ENCODE assay signal across 8 mouse cellular contexts in the genomic region with DNA sequence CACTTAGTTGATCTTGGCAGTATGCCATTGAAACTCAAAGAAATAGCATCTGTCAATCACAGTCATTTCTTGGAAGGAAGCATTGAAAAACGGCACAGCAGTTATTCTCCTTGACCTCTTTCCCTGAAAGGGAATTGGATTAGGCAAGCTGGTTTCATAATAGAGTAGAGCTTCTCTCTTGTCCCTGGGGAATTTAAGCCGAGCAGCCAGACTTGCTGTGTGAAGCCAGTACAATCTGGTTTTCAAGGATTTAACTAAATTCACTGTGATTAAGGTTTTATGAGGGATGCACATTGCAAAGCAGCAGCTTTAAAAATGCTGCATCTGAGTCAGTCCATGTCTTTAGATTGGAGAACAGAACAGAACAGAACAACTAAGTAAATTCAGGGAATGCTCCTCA. TPM values are rescaled to one million over a fixed set of nuclear protein-coding genes. Genes with fewer than 3 reads are reported as not detected.
DNase-seq lines count a peak whose midpoint lies in the region; ATAC-seq and TF ChIP-seq lines count a peak whose summit lies in the region.

No protein-coding gene starts in this region.

- TF ChIP-seq CTCF in thymus, adult 2 months (IDR thresholded peaks at IDR 0.05; ENCODE audit: borderline replicate concordance, control insufficient read depth, extremely low read depth, insufficient read depth, low read length, poor library complexity): no peak

- TF ChIP-seq POLR2A in thymus, adult 2 months (IDR thresholded peaks at IDR 0.05; ENCODE audit: control insufficient read depth, extremely low read depth, insufficient read depth, low read length, poor library complexity): no peak

- 2% methylated on average over 2 of the region's 2 CpGs for WGBS in forebrain, embryonic 14.5 days
- WGBS in liver, embryonic 12.5 days (ENCODE audit: insufficient replicate concordance): 57% methylated on average over 2 of the region's 2 CpGs
- WGBS in thymus, adult 2 months: 55% methylated on average over 2 of the region's 2 CpGs

- H3K36me3 ChIP-seq in forebrain, embryonic 14.5 days (ENCODE audit: control insufficient read depth, insufficient read depth, low read length): no peaks in the 10 kb centered on the region
- no peaks in the 10 kb centered on the region for H3K36me3 ChIP-seq in liver, embryonic 12.5 days
- no peaks in the 10 kb centered on the region for H3K36me3 ChIP-seq in thymus, adult 2 months (ENCODE audit: control insufficient read depth, insufficient read depth, low read length)

- intact Hi-C loops in heart, postnatal 25 days (cut with DNase I): loop anchor here (5.0 kb wide), 1 partner anchor 57 kb away; no protein-coding TSS in a partner anchor
- intact Hi-C loops in left cerebral cortex, postnatal 25 days (cut with DNase I): loop anchor here (2.0 kb wide), 1 partner anchor 46 kb away; a partner anchor contains a TSS

- no peak overlapping the region for H3K4me2 ChIP-seq in forebrain, embryonic 14.5 days (ENCODE audit: low read length)
- H3K4me2 ChIP-seq in liver, embryonic 12.5 days: no peak overlapping the region

- H3K4me1 ChIP-seq in forebrain, embryonic 14.5 days (ENCODE audit: control insufficient read depth, insufficient read depth, low read length): peaks cover 16% of the 10 kb centered on the region
- H3K4me1 ChIP-seq in liver, embryonic 12.5 days: no peaks in the 10 kb centered on the region
- no peaks in the 10 kb centered on the region for H3K4me1 ChIP-seq in thymus, adult 2 months (replicated peaks; ENCODE audit: control insufficient read depth, insufficient read depth, low read length)

- H3K9me3 ChIP-seq in forebrain, embryonic 14.5 days (replicated peaks; ENCODE audit: control insufficient read depth, low read length): no peaks in the 10 kb centered on the region
- H3K9me3 ChIP-seq in liver, embryonic 12.5 days (replicated peaks): no peaks in the 10 kb centered on the region

- peak; percentile 19 to 36 for DNase-seq in heart, adult 9 months (ENCODE audit: low spot score in 2 of 2)
- no peak for DNase-seq in heart, postnatal 25 days (ENCODE audit: low spot score)
- DNase-seq in brain, adult 2 months (ENCODE audit: low read depth, low spot score): peak; percentile 83
- DNase-seq in forebrain, embryonic 14.5 days (ENCODE audit: low spot score): peak; percentile 84
- peak; percentile 36 to 83 for DNase-seq in left cerebral cortex, postnatal 25 days (ENCODE audit: low spot score in 2 of 2)
- DNase-seq in thymus, adult 2 months: no peak

- H3K27ac ChIP-seq in forebrain, embryonic 14.5 days (ENCODE audit: low read depth, low read length): peak overlapping the region; percentile 66; the same call in 1 of the 2 replicates
- H3K27ac ChIP-seq in liver, embryonic 12.5 days: no peak overlapping the region
- no peak overlapping the region for H3K27ac ChIP-seq in thymus, adult 2 months (ENCODE audit: control insufficient read depth, insufficient read depth, low read length)

- no peaks in the 10 kb centered on the region for H3K27me3 ChIP-seq in forebrain, embryonic 14.5 days (replicated peaks; ENCODE audit: control insufficient read depth, insufficient read depth, low read length)
- H3K27me3 ChIP-seq in liver, embryonic 12.5 days (replicated peaks): no peaks in the 10 kb centered on the region
- no peaks in the 10 kb centered on the region for H3K27me3 ChIP-seq in thymus, adult 2 months (ENCODE audit: control insufficient read depth, insufficient read depth, low read length)

- ATAC-seq in forebrain, embryonic 14.5 days: peak; percentile 77; the same call in 1 of the 2 replicates
- no peak for ATAC-seq in inflammation-experienced regulatory T-cells, adult 6 months
- no peak for ATAC-seq in liver, embryonic 12.5 days

- 0 out of 2 replicates have a peak overlapping the region, but pooled peaks have one; percentile 5 for H3K9ac ChIP-seq in forebrain, embryonic 14.5 days (ENCODE audit: low read length)
- no peak overlapping the region for H3K9ac ChIP-seq in liver, embryonic 12.5 days

- H3K4me3 ChIP-seq in forebrain, embryonic 14.5 days (ENCODE audit: low read depth, low read length): no peak overlapping the region
- H3K4me3 ChIP-seq in liver, embryonic 12.5 days: no peak overlapping the region
- H3K4me3 ChIP-seq in thymus, adult 2 months (ENCODE audit: control insufficient read depth, insufficient read depth, low read length): no peak overlapping the region

RNA-seq across cellular contexts. Expression of a gene that starts 46.8 kb away (rescaled TPM):
- total RNA-seq in heart, postnatal 25 days (2021): 10 to 100 TPM; 15.0 to 16.9 TPM
- 8.6 and 11.5 TPM in 2 replicates for polyA plus RNA-seq in forebrain, embryonic 14.5 days (2014; fragmentation: Nextera tagmentation; extraction: Ambion mirVana)
- 100 to 1,000 TPM; 114 to 137 TPM for total RNA-seq in left cerebral cortex, postnatal 25 days (2021)
- 10 to 100 TPM; 28.9 to 79.9 (median 60.8) TPM for polyA plus RNA-seq in inflammation-experienced regulatory T-cells, adult 6 months (2017; shearing (Covaris generic))
- polyA plus RNA-seq in liver, embryonic 12.5 days (2016; fragmentation: Nextera tagmentation; extraction: Ambion mirVana): 8.6 and 10.2 TPM in 2 replicates
- 35.3 and 44.1 TPM in 2 replicates for polyA plus RNA-seq in thymus, adult 2 months (2012; rRNA removed)

Comparison
In these comparisons a context has a peak if more than half of its experiments do, and no peak if none do; other contexts are left out.
1. DNase-seq: peak in heart, adult 9 months (2 of 2), brain, adult 2 months (single experiment), forebrain, embryonic 14.5 days (single experiment) and left cerebral cortex, postnatal 25 days (2 of 2); none in heart, postnatal 25 days (single experiment) and thymus, adult 2 months (single experiment).